Mouse (Mus musculus) embryonic fibroblast, embryonic 13.5 days (primary cell): ENCODE data around the gene Fabp2.

Experiments
- CTCF ChIP-seq: IDR thresholded peaks from 2 replicates; pipeline ENCODE4 v1.5.1; 2011; ENCODE audit warnings: mild to moderate bottlenecking, control low read depth, low read length, moderate library complexity, borderline replicate concordance; ENCODE audit not compliant: insufficient read depth
- POLR2A ChIP-seq: IDR thresholded peaks from 2 replicates; pipeline ENCODE4 v1.6.1; 2011; ENCODE audit warnings: low read depth, mild to moderate bottlenecking, control low read depth, low read length, moderate library complexity

- TF ChIP-seq CTCF (no peak), POLR2A (no peak)
Observed at GRCm38 (mm10) chr3:122855149-122855548, 39.7 kb upstream of the Fabp2 start.
